Mouse (Mus musculus) MEL (cell line): ENCODE results near the gene Dusp22.

Source experiments
- CHD2 ChIP-seq: IDR thresholded peaks from 2 replicates; pipeline ENCODE4 v1.6.1; 2011; ENCODE audit warnings: low read length, improper control_type of control experiment
- CTCF ChIP-seq, 3 experiments: IDR thresholded peaks in 2 of 3; conservative IDR thresholded peaks in 1 of 3; 2 replicates each; pipeline ENCODE4 v1.5.1; 2011 to 2012; ENCODE audit warnings: low read length in 3 of 3, low read depth in 2 of 3, mild to moderate bottlenecking in 2 of 3, improper control_type of control experiment in 1 of 3, inconsistent platforms in 1 of 3, mixed read lengths in 1 of 3, moderate library complexity in 1 of 3; ENCODE audit not compliant: control insufficient read depth in 1 of 3, insufficient read depth in 1 of 3, poor library complexity in 1 of 3, severe bottlenecking in 1 of 3
- E2F4 ChIP-seq: IDR thresholded peaks from 2 replicates; pipeline ENCODE4 v1.6.1; 2011; ENCODE audit warnings: low read depth, low read length, improper control_type of control experiment, borderline replicate concordance
- EP300 ChIP-seq, 2 experiments: IDR thresholded peaks; 2 replicates each; pipeline ENCODE4 v1.6.1; 2011; ENCODE audit warnings: improper control_type of control experiment in 2 of 2, low read length in 2 of 2, low read depth in 1 of 2, mild to moderate bottlenecking in 1 of 2
- GABPA ChIP-seq: IDR thresholded peaks from 2 replicates; pipeline ENCODE4 v1.6.1; 2012; ENCODE audit warnings: low read depth, mild to moderate bottlenecking, inconsistent platforms, low read length, improper control_type of control experiment, moderate library complexity
- HCFC1 ChIP-seq: IDR thresholded peaks from 2 replicates; pipeline ENCODE4 v1.6.1; 2012; ENCODE audit warnings: low read depth, mild to moderate bottlenecking, inconsistent platforms, low read length, improper control_type of control experiment, moderate library complexity
- MAZ ChIP-seq: IDR thresholded peaks from 2 replicates; pipeline ENCODE4 v1.6.1; 2012; ENCODE audit warnings: low read depth, mild to moderate bottlenecking, inconsistent platforms, low read length, improper control_type of control experiment
- MEF2A ChIP-seq: IDR thresholded peaks from 2 replicates; pipeline ENCODE4 v1.6.1; 2014; ENCODE audit warnings: low read depth, mild to moderate bottlenecking, inconsistent platforms, low read length, improper control_type of control experiment; ENCODE audit not compliant: poor library complexity, insufficient replicate concordance, severe bottlenecking; ENCODE audit errors: extremely low read depth
- MYC ChIP-seq: IDR thresholded peaks from 2 replicates; pipeline ENCODE4 v1.6.1; 2011; ENCODE audit warnings: low read depth, mild to moderate bottlenecking, low read length, improper control_type of control experiment, moderate library complexity
- POLR2A ChIP-seq, 2 experiments: IDR thresholded peaks; 2 replicates each; pipeline ENCODE4 v1.6.1; 2011 to 2012; ENCODE audit warnings: low read length in 2 of 2, mild to moderate bottlenecking in 2 of 2, control low read depth in 1 of 2, improper control_type of control experiment in 1 of 2, low read depth in 1 of 2, moderate library complexity in 1 of 2; ENCODE audit not compliant: control insufficient read depth in 1 of 2, insufficient read depth in 1 of 2, poor library complexity in 1 of 2
- RCOR1 ChIP-seq: IDR thresholded peaks from 2 replicates; pipeline ENCODE4 v1.6.1; 2012; ENCODE audit warnings: low read depth, mild to moderate bottlenecking, inconsistent platforms, low read length, improper control_type of control experiment
- TCF12 ChIP-seq: IDR thresholded peaks from 2 replicates; pipeline ENCODE4 v1.6.1; 2014; ENCODE audit warnings: low read depth, mild to moderate bottlenecking, inconsistent platforms, low read length, improper control_type of control experiment, moderate library complexity
- UBTF ChIP-seq: IDR thresholded peaks from 2 replicates; pipeline ENCODE4 v1.6.1; 2012; ENCODE audit warnings: low read depth, mild to moderate bottlenecking, inconsistent platforms, low read length, improper control_type of control experiment, moderate library complexity, borderline replicate concordance; ENCODE audit not compliant: insufficient read depth

DNA sequence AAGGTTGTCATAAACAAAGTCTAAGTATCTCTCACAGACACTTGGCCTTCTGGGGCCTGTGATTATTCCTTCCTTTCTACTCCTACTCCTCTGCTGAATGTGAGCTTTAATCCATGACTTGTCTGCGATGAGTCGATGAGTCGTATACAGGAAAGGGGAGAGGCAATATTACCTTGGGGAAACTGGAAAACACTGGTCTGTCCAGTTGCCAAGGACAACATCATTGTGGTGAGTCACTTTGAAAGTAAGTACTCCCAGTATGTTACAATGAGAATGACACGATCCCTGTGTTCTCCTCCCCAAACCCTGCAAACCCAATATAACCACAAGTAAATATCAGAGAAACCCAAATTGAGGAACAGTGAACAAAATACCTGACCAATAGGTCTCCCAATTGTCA lies 17.7 kb upstream of the Dusp22 start:
- no peak for TF ChIP-seq E2F4
- no peak for TF ChIP-seq EP300 (IDR thresholded peaks at IDR 0.05; ENCODE audit: low read depth in 1 of 2, low read length in 2 of 2)
- TF ChIP-seq UBTF, result no peak
- no peak for TF ChIP-seq CTCF (IDR thresholded peaks at IDR 0.05 in 2 of 3, conservative IDR thresholded peaks at IDR 0.05 in 1 of 3; ENCODE audit: control insufficient read depth in 1 of 3, insufficient read depth in 1 of 3, low read depth in 2 of 3, low read length in 3 of 3, poor library complexity in 1 of 3, severe bottlenecking in 1 of 3)
- no peak for TF ChIP-seq MAZ
- TF ChIP-seq MEF2A, result no peak
- no peak for TF ChIP-seq RCOR1
- no peak for TF ChIP-seq HCFC1
- TF ChIP-seq GABPA, result no peak
- TF ChIP-seq POLR2A (IDR thresholded peaks at IDR 0.05; ENCODE audit: control insufficient read depth in 1 of 2, insufficient read depth in 1 of 2, low read depth in 1 of 2, low read length in 2 of 2, poor library complexity in 1 of 2), result no peak
- TF ChIP-seq TCF12, result no peak
- no peak for TF ChIP-seq CHD2
- no peak for TF ChIP-seq MYC
